8 mouse cellular contexts compared by ENCODE assay signal in the genomic region with DNA sequence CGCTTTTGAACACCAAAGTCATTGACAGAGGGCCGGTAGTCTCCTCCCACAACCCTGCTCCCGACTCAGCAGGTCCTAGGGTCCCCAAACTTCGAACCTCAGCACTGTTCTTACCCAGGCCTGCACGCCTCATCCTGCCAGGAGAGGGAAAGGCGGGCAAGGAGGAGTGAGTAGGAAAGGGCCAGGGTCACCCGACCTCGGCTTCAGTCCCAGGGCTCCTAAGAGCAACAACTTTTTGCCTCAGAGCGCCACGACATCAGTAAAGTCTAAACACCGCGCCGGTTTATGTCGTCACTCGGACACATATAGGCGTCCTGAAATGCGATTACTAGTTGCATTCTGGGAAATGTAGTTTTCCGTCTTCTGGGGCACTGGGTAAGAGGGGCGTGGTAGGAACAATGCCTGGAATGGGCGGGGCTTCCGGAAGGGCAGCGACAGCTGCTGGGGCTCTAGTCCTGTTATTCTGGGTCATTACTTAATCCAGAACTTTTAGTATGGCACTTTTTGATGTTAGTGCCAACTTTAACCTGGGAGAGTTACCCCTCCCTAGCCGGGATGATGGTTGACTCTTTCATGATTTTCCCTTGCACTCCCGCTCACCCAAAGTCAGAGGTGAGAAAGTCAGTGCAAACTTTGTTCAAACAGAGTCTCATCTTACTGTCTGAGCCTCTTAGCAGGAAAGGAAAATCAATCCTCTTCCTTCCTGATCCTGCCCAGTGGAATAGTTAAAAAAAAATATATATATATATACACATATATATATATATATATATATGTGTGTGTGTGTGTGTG. TPM values are rescaled to one million over a fixed set of nuclear protein-coding genes. Genes with fewer than 3 reads are reported as not detected.
DNase-seq lines count a peak whose midpoint lies in the region; ATAC-seq and TF ChIP-seq lines count a peak whose summit lies in the region.

Gene Bet1 (minus strand): TSS at position 310 of the 792 bp plus-strand sequence.

- ATAC-seq in kidney, embryonic 14.5 days (ENCODE audit: low FRiP score, low TSS enrichment): peak; percentile 100
- ATAC-seq in limb, embryonic 15.5 days (ENCODE audit: insufficient number of reproducible peaks, low FRiP score, low TSS enrichment, low read depth): peak; percentile 100

- no peak for TF ChIP-seq POLR2A in bone marrow macrophage, adult 2 months (IDR thresholded peaks at IDR 0.05; ENCODE audit: borderline replicate concordance, low read depth, low read length)
- TF ChIP-seq POLR2A in embryonic fibroblast, embryonic 13.5 days (IDR thresholded peaks at IDR 0.05; ENCODE audit: low read depth, low read length): peak; percentile 64

- H3K9me3 ChIP-seq in kidney, embryonic 14.5 days (ENCODE audit: control insufficient read depth, low read length): no peaks in the 10 kb centered on the region
- no peaks in the 10 kb centered on the region for H3K9me3 ChIP-seq in limb, embryonic 15.5 days

- H3K4me1 ChIP-seq in bone marrow macrophage, adult 2 months (ENCODE audit: control insufficient read depth, insufficient read depth, low read length): peaks cover 10% of the 10 kb centered on the region
- H3K4me1 ChIP-seq in embryonic fibroblast, embryonic 13.5 days (ENCODE audit: control insufficient read depth, insufficient read depth, low read length): no peaks in the 10 kb centered on the region
- H3K4me1 ChIP-seq in kidney, embryonic 14.5 days (ENCODE audit: control insufficient read depth, insufficient read depth, low read length): no peaks in the 10 kb centered on the region
- no peaks in the 10 kb centered on the region for H3K4me1 ChIP-seq in limb, embryonic 15.5 days

- no peaks in the 10 kb centered on the region for H3K36me3 ChIP-seq in kidney, embryonic 14.5 days (ENCODE audit: control insufficient read depth, insufficient read depth, low read length)
- no peaks in the 10 kb centered on the region for H3K36me3 ChIP-seq in limb, embryonic 15.5 days

- DNase-seq in A20 (ENCODE audit: low read depth, low spot score): peak; percentile 93
- peak; percentile 94 for DNase-seq in heart, adult 9 months (ENCODE audit: low spot score in 2 of 2)
- peak; percentile 72 to 82 for DNase-seq in monocyte, adult 2 months (ENCODE audit: low read depth in 1 of 2, low spot score in 2 of 2)
- peak; percentile 89 to 92 for DNase-seq in spleen, postnatal 36 days (ENCODE audit: low spot score in 2 of 2)

- H3K9ac ChIP-seq in kidney, embryonic 14.5 days (ENCODE audit: low read depth, low read length): peak within 1 kb of the TSS; percentile 72
- peak within 1 kb of the TSS; percentile 71 for H3K9ac ChIP-seq in limb, embryonic 15.5 days

- H3K4me2 ChIP-seq in kidney, embryonic 14.5 days (replicated peaks; ENCODE audit: low read depth, low read length): peak within 1 kb of the TSS; percentile 47
- H3K4me2 ChIP-seq in limb, embryonic 15.5 days: peak within 1 kb of the TSS; percentile 45

- TF ChIP-seq CTCF in bone marrow macrophage, adult 2 months (IDR thresholded peaks at IDR 0.05; ENCODE audit: low read depth, low read length): no peak
- TF ChIP-seq CTCF in embryonic fibroblast, embryonic 13.5 days (IDR thresholded peaks at IDR 0.05; ENCODE audit: borderline replicate concordance, insufficient read depth, low read length): no peak

- no peaks in the 10 kb centered on the region for H3K27me3 ChIP-seq in kidney, embryonic 14.5 days (ENCODE audit: control insufficient read depth, insufficient read depth, low read length)
- no peaks in the 10 kb centered on the region for H3K27me3 ChIP-seq in limb, embryonic 15.5 days

- WGBS in kidney, embryonic 14.5 days: under 1% methylated on average over 24 of the region's 24 CpGs
- WGBS in limb, embryonic 15.5 days: 1% methylated on average over 24 of the region's 24 CpGs

- peak within 1 kb of the TSS; percentile 39 for H3K27ac ChIP-seq in bone marrow macrophage, adult 2 months (ENCODE audit: insufficient read depth, low read depth, low read length)
- H3K27ac ChIP-seq in embryonic fibroblast, embryonic 13.5 days (ENCODE audit: insufficient read depth, low read length): peak within 1 kb of the TSS; percentile 5; the same call in 1 of the 2 replicates
- no peak within 1 kb of the TSS for H3K27ac ChIP-seq in kidney, embryonic 14.5 days (ENCODE audit: low read depth, low read length)
- peak within 1 kb of the TSS; percentile 81 for H3K27ac ChIP-seq in limb, embryonic 15.5 days

- peak within 1 kb of the TSS; percentile 74 for H3K4me3 ChIP-seq in bone marrow macrophage, adult 2 months (ENCODE audit: insufficient read depth, low read length)
- peak within 1 kb of the TSS; percentile 81 for H3K4me3 ChIP-seq in embryonic fibroblast, embryonic 13.5 days (ENCODE audit: insufficient read depth, low read length)
- H3K4me3 ChIP-seq in kidney, embryonic 14.5 days (ENCODE audit: low read length): peak within 1 kb of the TSS; percentile 86
- H3K4me3 ChIP-seq in limb, embryonic 15.5 days: peak within 1 kb of the TSS; percentile 79

RNA-seq across cellular contexts. Expression of gene Bet1, which starts in this region (rescaled TPM):
- 39.5 and 44.8 TPM in 2 replicates for polyA plus RNA-seq in bone marrow macrophage, adult 2 months (2012; ENCODE audit: insufficient read depth, insufficient read length, missing spikeins)
- 49.6 and 61.8 TPM in 2 replicates for polyA plus RNA-seq in embryonic fibroblast, embryonic 13.5 days (2011; ENCODE audit: insufficient read length, low read depth, missing spikeins)
- 72.7 and 87.0 TPM in 2 replicates for polyA plus RNA-seq in kidney, embryonic 14.5 days (2014; fragmentation: Nextera tagmentation; extraction: Ambion mirVana)
- 82.9 and 84.7 TPM in 2 replicates for polyA plus RNA-seq in limb, embryonic 15.5 days (2015; fragmentation: Nextera tagmentation; extraction: Ambion mirVana)
